Mouse (Mus musculus) forebrain, postnatal 0 days (tissue): ENCODE results near the gene Hck. TPM values are rescaled to one million over a fixed set of nuclear protein-coding genes. Genes with fewer than 3 reads are reported as not detected.

Experiments used
- ATAC-seq: fragments of 200-750 bp; cut with Nextera tagmentation; 2 replicates; pipeline ENCODE4 v1.8.0; 2017; ENCODE audit warnings: mild to moderate bottlenecking, moderate library complexity
- DNase-seq: peaks from one replicate; pipeline ENCODE4 v3.0.0-alpha.2; 2015
- H3K27ac ChIP-seq: fragments of 300-500 bp; sonication (generic); 2 replicates; pipeline ENCODE4 v1.5.1; 2014; ENCODE audit warnings: low read depth, mild to moderate bottlenecking, antibody characterized with exemption, low read length, moderate library complexity, mixed read lengths
- H3K27me3 ChIP-seq: fragments of 300-500 bp; sonication (generic); 2 replicates; pipeline ENCODE4 v1.6.1; 2014; ENCODE audit warnings: mild to moderate bottlenecking, low read length, mixed read lengths; ENCODE audit not compliant: insufficient read depth
- H3K36me3 ChIP-seq: fragments of 300-500 bp; sonication (generic); 2 replicates; pipeline ENCODE4 v1.6.1; 2014; ENCODE audit warnings: mild to moderate bottlenecking, moderate library complexity; ENCODE audit not compliant: insufficient read depth
- H3K4me1 ChIP-seq: fragments of 300-500 bp; sonication (generic); 2 replicates; pipeline ENCODE4 v1.6.1; 2014; ENCODE audit warnings: antibody characterized with exemption; ENCODE audit not compliant: insufficient read depth
- H3K4me2 ChIP-seq: fragments of 300-500 bp; sonication (generic); 2 replicates; pipeline ENCODE4 v1.6.1; 2014; ENCODE audit warnings: low read depth, mild to moderate bottlenecking, moderate library complexity
- H3K4me3 ChIP-seq: fragments of 300-500 bp; sonication (generic); 2 replicates; pipeline ENCODE4 v1.5.1; 2014; ENCODE audit warnings: low read depth, low read length, mixed read lengths
- H3K9ac ChIP-seq: fragments of 300-500 bp; sonication (generic); 2 replicates; pipeline ENCODE4 v1.6.1; 2014; ENCODE audit warnings: mild to moderate bottlenecking
- H3K9me3 ChIP-seq: fragments of 300-500 bp; sonication (generic); 2 replicates; pipeline ENCODE4 v1.6.1; 2016; ENCODE audit warnings: low read length
- CTCF ChIP-seq: sonication (generic); IDR thresholded peaks from 2 replicates; pipeline ENCODE4 v1.5.1; 2016; ENCODE audit warnings: antibody characterized with exemption, control low read depth, low read depth
- WGBS: fragments of 180-500 bp; shearing (Covaris S2); extraction: QIAGEN DNeasy Blood & Tissue Kit; methylation state at CpG from one replicate; pipeline ENCODE4 v1.1.7; 2014; 5-methylcytosine and 5-hydroxymethylcytosine counted together
- polyA plus RNA-seq: library from polyadenylated mRNA; unstranded; fragments of >200 nt; fragmentation: Nextera tagmentation; extraction: Ambion mirVana; gene quantifications from 2 replicates; pipeline ENCODE4 v1.2.1, GENCODE M21; 2015
- total RNA-seq: library from RNA; depleted of rRNA; stranded (reverse); fragments of >200 nt; gene quantifications from 2 replicates; pipeline ENCODE4 v1.2.3, GENCODE M21; 2014

Hck gene
- total and polyA plus RNA-seq, 2 experiments from 2014 or later: 3.1 to 3.5 TPM

DNA sequence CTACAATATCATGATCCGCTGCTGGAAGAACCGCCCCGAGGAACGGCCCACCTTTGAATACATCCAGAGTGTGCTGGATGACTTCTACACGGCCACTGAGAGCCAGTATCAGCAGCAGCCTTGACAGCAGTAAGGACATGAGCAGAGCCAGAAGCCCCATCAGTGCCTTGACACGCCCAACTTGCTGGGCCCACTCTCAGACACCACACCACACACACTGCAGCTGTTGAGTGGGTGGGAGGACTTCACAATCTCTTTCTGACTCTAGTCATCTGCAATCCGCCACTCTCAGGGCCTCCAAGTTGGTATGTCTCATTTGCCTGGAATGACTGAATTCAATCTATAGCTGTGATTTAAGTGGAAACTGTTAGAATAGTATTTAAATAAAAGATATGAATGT lies 42.8 kb downstream of the Hck start:
- no peak for ATAC-seq
- no peak for TF ChIP-seq CTCF
- H3K4me1 ChIP-seq: no peaks in the 10 kb centered on the region

DNA sequence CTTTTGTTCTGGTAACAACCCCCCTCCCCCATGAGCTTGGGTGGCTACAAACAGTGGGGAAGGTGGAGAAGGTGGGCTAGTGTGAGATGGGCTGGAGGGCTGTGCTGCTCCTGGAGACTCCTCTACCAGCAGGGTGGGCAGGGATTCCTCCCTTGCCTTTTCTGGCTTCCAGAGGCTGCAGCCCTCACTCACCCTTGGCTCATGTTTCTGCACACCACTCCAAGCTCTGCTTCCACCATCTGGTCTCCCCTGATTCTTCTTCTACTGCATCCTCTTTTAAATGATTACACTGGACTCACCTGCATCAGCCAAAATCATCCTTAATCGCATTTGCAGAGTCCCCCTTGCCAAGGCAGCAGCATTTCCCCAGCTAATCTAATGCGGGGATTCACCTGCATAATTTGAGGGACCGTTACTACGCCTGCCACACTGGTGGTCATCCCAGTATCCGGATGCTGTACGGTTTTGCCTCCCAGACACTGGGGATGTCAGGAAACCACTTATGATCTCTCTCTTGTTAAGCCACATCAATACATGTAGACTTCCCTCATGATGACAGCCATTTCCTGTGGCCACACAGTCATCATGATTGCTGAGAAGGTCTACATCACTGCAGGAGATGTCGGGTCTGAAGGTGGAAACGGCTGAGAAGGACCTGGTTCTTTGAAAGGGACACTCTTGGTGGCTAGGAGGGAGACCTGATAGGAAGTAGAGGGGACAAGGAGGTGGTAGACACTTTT lies 43.8 kb downstream of the Hck start:
- no peaks in the 10 kb centered on the region for H3K4me1 ChIP-seq
- WGBS: 79% methylated on average over 8 of the region's 8 CpGs
- DNase-seq (no peak), ATAC-seq (no peak)
- TF ChIP-seq CTCF: no peak
- no peaks in the 10 kb centered on the region for H3K27me3 ChIP-seq
- H3K27ac ChIP-seq: no peak overlapping the region
- no peak overlapping the region for H3K9ac ChIP-seq
- H3K4me2 ChIP-seq: no peak overlapping the region
- H3K36me3 ChIP-seq: no peaks in the 10 kb centered on the region
- H3K4me3 ChIP-seq: no peak overlapping the region
- no peaks in the 10 kb centered on the region for H3K9me3 ChIP-seq

More for the DNA sequence above, 42.8 kb downstream of the Hck start:
- Histone ChIP-seq H3K27me3 (no peaks in the 10 kb centered on the region), H3K4me2 (no peak overlapping the region), H3K9me3 (no peaks in the 10 kb centered on the region), H3K9ac (no peak overlapping the region), H3K36me3 (no peaks in the 10 kb centered on the region), H3K4me3 (no peak overlapping the region), H3K27ac (no peak overlapping the region)
- DNase-seq: no peak
- 86% methylated on average over 7 of the region's 7 CpGs for WGBS

DNA sequence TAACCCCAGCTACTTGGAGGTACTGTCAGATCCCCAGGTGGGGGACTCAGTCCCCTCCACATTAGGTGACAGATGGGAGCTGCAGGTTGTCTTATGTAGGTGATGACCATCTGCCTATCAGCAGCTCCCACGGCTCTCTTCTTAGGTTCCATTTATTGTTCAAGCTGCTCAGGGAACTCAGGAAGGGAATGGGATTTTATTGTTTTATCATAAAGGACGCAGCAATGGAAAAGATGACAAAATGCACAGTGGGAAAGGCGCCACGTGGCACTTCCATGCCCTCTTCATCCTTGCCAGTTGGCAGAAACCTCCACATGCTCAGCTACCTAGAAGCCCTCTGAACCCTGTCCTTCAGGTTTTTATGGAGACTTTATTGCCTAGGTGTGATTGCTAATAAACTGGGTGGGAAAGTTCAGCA lies 44.8 kb downstream of the Hck start:
- no peak for TF ChIP-seq CTCF
- no peak overlapping the region for H3K27ac ChIP-seq
- DNase-seq: no peak
- H3K4me3 ChIP-seq: no peak overlapping the region
- no peak overlapping the region for H3K4me2 ChIP-seq
- no peaks in the 10 kb centered on the region for H3K36me3 ChIP-seq
- H3K4me1 ChIP-seq: no peaks in the 10 kb centered on the region
- no peak overlapping the region for H3K9ac ChIP-seq
- H3K27me3 ChIP-seq: no peaks in the 10 kb centered on the region
- H3K9me3 ChIP-seq: no peaks in the 10 kb centered on the region
- 68% methylated on average over 4 of the region's 4 CpGs for WGBS
- ATAC-seq: no peak

DNA sequence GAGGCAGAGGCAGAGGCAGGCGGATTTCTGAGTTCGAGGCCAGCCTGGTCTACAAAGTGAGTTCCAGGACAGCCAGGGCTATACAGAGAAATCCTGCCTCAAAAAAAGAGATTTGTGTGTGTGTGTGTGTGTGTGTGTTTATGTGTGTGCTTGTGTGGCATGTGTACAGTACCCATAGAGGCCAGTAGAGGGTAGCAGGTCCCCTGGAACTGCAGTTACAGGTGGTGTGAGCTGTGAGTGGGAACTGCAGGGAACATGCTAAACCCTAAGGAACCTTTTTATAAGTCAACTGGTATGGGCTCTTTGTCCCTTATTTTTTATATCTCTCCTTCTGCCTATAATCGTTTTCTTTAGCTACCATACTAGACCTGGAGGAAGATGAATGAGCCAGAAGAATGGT lies 49.0 kb downstream of the Hck start:
- Histone ChIP-seq H3K27ac (no peak overlapping the region), H3K4me1 (peaks cover 3% of the 10 kb centered on the region; the same call in 1 of the 2 replicates), H3K9ac (no peak overlapping the region), H3K4me2 (no peak overlapping the region), H3K4me3 (no peak overlapping the region), H3K9me3 (no peaks in the 10 kb centered on the region), H3K27me3 (no peaks in the 10 kb centered on the region), H3K36me3 (no peaks in the 10 kb centered on the region)
- TF ChIP-seq CTCF: peak; percentile 29; the same call in 1 of the 2 replicates
- ATAC-seq (no peak), DNase-seq (no peak)
- WGBS: 77% methylated on average over 2 of the region's 3 CpGs

DNA sequence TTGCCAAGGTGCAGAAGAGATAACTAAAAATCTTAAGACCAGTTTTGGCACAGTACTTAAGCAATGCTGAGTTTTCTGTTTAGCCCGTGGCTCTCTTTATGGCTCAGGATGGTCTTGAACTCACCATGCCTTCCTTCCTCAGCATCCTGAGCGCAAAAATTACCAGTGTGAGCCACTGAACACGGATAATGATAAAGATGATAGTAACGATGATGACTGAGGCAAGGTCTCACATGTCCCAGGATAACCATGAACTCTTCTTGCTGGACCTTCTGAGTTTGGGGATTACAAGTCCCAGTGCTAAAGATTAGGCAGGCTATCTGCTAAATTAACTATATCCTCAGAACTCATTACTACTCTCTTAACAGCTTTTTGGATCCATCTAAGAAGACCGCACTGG lies 51.9 kb downstream of the Hck start:
- Histone ChIP-seq H3K4me1 (peaks cover 7% of the 10 kb centered on the region; the same call in 1 of the 2 replicates), H3K9me3 (no peaks in the 10 kb centered on the region), H3K27ac (no peak overlapping the region), H3K4me3 (no peak overlapping the region), H3K9ac (no peak overlapping the region), H3K4me2 (no peak overlapping the region), H3K36me3 (0 out of 2 replicates have a peak, but pooled peaks cover 4% of the 10 kb centered on the region), H3K27me3 (no peaks in the 10 kb centered on the region)
- no peak for TF ChIP-seq CTCF
- WGBS: 81% methylated on average over 5 of the region's 5 CpGs
- ATAC-seq (no peak), DNase-seq (no peak)

DNA sequence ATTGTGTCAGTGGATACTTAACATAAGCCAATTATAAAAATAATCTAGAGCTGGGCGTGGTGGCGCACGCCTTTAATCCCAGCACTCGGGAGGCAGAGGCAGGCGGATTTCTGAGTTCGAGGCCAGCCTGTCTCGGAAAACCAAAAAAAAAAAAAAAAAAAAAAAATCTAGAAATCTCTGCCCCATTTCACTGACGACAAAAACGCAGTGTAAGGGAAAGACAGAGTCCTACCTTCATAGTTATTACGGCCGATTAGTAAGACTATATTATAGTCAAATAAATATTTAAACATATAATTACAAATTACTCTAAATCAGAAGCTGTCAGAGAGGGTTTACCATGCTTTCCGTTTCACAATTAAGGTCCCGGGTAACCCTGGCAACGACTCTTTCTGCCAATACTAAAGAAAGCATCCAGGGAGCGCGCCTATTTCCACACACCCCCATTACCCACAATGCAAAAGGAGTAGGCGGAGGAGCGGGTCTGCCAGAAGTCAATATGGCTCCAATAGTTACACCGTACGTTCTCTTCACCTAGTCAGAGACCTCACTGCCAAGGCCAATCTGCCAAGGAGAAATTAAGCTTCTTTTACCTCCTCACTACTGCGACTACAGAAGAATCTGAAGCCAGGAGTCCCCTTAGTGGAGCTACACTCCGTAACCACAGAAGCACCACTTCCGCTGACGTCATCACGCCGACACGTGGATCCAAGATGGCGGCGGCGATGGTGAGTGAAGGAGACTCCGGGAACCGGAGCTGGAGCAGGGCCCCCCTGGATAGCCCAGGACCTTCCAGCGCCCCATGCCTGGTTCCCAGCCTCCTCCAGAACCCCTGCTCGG lies 52.8 kb downstream of the Hck start, which contains the start of gene Tm9sf4:
Tm9sf4 (plus strand) TSS at position 460 of the 840 bp plus-strand sequence.
- Histone ChIP-seq H3K27me3 (no peaks in the 10 kb centered on the region), H3K27ac (peak within 1 kb of the TSS; percentile 97), H3K4me2 (peak within 1 kb of the TSS; percentile 86), H3K9ac (peak within 1 kb of the TSS; percentile 96), H3K4me1 (peaks cover 7% of the 10 kb centered on the region; the same call in 1 of the 2 replicates), H3K36me3 (0 out of 2 replicates have a peak, but pooled peaks cover 4% of the 10 kb centered on the region), H3K9me3 (no peaks in the 10 kb centered on the region), H3K4me3 (peak within 1 kb of the TSS; percentile 96)
- ATAC-seq (peak; percentile 96), DNase-seq (peak; percentile 98)
- 8% methylated on average over 34 of the region's 34 CpGs for WGBS
- peak; percentile 21; the same call in 1 of the 2 replicates for TF ChIP-seq CTCF
